Mouse (Mus musculus): ENCODE data around the gene Smarcd3.

Smarcd3 gene

DNA sequence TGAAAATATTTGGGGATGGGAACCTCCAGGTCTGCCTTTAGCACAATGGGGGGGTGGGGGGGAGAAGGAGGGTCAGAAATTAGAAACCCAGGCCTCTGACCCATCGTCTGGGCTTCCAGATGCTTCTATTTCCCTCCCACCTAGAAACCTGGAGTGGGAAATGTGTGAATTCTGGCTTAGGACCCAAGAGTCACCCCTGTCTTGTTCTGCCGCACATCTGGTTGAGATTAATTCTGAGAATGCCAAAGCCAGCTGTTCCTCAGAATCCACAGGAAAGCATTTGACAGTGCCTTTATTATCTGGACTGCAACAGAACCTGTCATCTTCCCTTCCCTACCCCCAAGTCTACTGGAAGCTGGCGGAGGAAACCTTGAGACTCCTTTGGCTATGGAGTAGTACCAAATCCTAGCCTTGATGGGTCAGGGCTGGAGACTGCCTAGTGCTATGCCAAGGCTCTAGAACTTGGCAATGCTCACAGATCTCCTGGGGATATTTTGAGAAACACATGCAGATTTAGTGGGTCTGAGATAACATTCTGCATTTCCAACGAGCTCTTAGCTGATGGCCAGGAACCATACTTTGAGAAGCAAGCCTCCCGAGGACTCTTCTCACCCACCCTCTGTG lies 70.5 kb downstream of the Smarcd3 start:
- peak; percentile 24 for DNase-seq (ENCODE audit: low read depth)

GRCm38 (mm10) chr5:24551317-24551688 lies 72.9 kb downstream of the Smarcd3 start:
- DNase-seq (ENCODE audit: low read depth), result no peak

- DNase-seq (ENCODE audit: low read depth), result no peak
Observed at GRCm38 (mm10) chr5:24550598-24551316, 73.5 kb downstream of the Smarcd3 start.

DNA sequence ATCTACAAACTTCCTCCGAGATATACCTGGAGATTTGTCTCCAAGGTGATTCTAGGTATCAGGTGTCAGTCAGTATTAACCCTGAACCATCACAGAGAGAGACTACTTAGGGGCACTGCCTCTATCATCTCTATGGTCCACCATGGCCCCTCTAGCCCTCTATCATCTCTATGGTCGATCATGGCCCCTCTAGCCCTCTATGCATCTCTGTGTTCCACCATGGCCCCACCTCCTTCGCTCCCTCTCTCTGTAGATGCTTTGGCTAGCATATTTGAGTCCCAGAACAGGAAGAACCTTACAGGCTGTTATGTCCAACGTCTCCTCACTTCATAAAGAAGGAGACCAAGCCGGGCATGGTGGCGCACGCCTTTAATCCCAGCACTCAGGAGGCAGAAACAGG lies 81.6 kb downstream of the Smarcd3 start:
- no peak for DNase-seq (ENCODE audit: low read depth)

DNA sequence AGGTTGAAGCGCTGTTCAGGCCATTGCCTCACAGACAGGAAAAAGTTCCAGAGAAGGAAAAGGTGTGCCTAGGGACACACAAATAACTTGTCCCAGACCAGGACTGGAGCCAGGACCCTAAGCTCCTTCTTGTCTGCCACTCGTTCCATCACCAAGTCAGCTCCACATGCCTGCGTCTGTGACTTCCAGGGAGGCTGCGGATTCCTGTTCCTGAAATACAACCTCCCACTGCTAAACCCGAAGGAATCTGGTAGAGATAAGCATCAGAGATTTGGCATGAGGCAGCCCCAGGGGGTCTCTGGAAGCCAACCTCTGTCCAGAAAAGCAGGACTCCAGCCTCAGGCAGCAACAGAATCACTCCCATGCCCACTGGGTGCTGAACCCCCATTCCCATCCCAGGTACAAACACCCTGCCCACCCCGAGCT lies 83.1 kb downstream of the Smarcd3 start:
- no peak for DNase-seq (ENCODE audit: low read depth)

Data from fibroblast of lung, adult 2 months (primary cell).